Mouse (Mus musculus) thymus, postnatal 0 days (tissue): ENCODE results near the gene H2-Q10. TPM values are rescaled to one million over a fixed set of nuclear protein-coding genes. Genes with fewer than 3 reads are reported as not detected.
"Not testable (repeated sequence)": the region's sequence is repeated elsewhere in the genome, so short reads cannot be mapped to it uniquely, and the experiment has no call there.

Source experiments
- DNase-seq: peaks from one replicate; pipeline ENCODE4 v3.0.0-alpha.2; 2015; ENCODE audit warnings: low spot score
- polyA plus RNA-seq: library from polyadenylated mRNA; unstranded; fragments of >200 nt; fragmentation: Nextera tagmentation; extraction: Ambion mirVana; gene quantifications from 2 replicates; pipeline ENCODE4 v1.2.1, GENCODE M21; 2015

H2-Q10 gene
- polyA plus RNA-seq, 1 experiment from 2014 or later, result 3.3 TPM

DNA sequence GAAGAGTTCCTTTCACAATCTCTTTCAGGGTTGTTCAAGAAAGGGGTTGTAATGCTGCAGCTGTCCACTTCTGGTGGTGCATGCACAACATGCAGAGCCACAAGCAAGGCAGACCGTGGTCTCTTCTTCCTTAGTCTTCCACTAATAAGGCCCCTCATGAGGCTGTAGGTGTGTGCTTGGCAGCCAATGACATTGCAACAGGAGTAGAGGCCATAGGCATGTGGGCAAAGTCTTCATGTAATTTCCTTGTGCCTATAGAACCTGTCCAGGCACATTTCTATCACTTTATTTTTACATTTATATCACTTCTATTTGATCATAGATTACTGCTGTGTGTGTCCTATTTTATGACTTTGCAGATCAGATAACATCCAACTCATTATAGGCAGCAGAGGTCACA, 11.6 kb upstream of the H2-Q10 start:
- DNase-seq, result not testable (repeated sequence)

DNA sequence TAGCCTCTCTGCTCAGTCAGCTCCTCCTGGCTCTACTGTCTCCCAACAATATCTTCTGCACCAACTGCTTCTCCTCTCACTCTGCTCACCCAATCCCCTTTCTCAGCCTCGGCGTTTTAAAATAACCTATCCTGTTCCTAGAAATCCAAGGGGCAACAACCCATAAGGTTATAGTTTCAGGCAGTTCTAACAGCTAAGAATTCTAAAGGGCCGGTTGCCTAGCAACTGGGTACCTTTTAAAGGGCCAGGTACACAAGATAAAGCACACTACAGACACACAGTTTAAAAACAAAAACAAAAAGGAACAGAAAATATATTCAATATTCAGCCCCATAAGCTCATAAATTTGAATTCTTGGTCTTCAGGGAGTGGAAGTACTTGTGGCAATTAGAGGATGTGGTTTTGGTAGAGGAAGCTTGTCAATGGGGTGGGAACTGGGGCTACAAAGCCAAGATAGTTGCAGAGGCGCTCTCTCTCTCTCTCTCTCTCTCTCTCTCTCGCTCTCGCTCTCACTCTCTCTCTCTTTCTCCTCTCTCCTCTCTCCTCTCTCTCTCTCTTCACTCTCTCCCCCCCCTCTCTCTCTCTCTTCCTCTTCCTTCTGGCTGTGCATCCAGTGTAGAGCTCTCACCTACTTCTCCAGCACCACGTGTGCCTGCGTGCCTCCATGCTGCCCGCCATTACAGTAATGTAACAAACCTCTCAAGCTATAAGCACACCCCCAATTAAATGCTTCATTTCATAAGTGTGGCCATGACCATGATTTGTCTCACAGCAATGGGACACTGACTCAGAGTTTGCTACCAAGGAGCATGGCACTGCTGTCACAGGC, 9.2 kb upstream of the H2-Q10 start:
- not testable (repeated sequence) for DNase-seq

DNA sequence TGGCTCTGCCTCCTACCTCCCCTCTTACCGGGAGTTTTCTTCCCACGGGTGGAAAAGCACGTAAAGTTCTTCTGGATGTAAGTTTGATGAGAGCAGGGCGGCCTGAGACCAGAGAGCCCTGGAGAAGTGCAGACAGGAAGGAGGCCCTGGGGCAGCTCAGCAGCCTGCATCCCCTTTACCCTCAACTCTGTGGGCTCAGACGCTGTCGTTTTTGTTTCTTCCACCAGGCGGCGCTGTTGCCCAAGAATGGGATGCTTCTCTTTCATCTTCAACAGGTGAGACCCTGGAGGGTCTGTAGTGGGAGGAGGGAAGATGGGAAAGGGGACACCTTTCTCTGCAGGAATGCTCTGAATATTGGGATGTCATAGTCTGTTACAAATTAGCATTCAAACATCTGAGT, 4.2 kb upstream of the H2-Q10 start:
- peak; percentile 67 for DNase-seq

DNA sequence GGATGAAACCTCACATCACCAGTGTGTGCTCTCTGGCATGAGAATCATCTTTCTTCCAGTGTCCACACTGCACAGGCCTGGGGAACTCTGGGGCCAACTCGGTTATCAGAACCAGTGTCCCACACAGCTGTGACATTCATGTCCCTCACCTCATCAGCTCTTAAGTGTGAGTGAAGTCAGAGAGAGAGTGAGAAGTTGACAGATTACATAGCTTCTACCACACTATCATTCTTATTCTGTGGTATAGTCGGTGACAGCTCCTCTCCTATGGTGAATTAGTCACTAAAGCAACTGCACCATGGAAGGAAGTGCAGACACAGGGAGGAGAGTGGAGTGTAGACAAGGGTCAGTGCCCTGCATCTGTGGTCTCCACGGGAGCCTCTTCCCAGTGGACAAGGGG, 953 bp upstream of the H2-Q10 start:
- not testable (repeated sequence) for DNase-seq

DNA sequence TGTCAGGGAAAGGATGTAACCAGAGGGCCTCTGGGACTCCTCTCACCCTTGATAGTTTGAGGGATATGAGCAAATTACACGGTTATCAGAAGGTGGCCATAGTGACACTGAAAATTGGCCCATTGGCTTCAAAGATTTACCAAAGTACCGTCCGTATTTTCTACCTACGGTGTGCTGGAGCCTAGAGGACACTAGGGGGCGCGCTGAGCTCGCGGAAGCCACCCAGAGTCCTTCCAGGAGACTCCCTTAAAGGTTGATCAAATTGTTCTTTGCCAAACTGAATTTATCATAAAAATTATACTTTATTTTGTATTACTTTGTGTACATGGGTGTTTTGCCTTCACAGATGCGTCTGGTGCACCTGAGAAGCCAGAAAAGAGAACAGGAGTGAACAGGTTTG, 14.2 kb downstream of the H2-Q10 start:
- peak; percentile 61 for DNase-seq

DNA sequence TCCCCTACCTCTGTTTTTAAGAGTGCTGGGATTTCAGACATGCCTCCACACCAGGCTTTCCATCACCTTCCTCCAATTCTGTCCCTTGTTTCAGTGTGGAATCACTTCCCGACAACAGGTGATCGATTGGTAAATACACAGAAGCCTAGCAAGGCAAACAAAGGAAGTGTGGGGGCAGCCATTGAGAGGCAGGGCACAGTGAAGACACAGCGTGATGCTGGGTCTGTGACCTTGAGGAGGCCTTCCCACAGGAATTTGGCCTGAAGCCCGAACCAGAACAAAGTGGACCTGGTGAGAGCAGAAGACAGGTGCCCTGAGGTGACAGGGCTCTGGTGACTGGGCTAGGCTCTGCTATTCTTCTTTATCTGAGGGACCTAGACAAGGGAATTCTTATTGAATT, 15.8 kb downstream of the H2-Q10 start:
- DNase-seq, result no peak

DNA sequence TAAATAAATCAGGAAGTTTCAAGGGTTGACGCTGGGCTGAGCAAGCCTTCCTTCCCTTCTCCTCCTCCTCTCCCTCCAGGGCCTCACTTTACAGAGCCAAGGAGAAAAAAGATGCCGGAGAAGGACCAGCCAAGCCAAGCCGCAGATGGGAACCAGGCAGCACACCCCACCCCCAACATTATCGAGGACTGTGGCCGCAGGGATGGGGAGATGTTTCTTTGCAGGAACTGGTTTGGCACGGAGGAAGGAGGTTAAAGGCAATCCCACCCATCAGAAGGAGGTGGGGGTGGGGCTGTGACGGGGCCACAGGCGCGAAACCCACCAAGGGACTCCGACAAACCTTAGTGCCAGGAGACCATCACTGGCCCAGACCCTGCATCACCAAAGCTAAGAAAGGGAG, 16.8 kb downstream of the H2-Q10 start:
- no peak for DNase-seq

DNA sequence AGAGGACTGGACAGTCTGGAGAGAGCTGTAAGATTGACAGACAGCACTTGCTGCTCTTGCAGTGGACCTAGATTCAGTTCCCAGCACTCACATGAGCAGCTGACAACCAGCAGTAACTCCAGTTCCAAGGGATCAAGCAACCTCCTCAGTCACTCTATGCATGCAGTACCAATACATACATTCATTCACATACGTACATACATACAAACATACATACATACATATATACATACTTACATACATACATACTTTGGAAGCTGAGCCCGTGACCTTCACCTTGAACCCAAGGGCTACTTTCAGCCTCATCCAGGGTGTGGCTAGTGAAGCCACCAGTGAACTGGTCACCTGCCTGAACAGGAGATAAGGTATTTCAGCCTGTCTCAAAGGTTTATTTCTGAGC, 18.2 kb downstream of the H2-Q10 start:
- no peak for DNase-seq

DNA sequence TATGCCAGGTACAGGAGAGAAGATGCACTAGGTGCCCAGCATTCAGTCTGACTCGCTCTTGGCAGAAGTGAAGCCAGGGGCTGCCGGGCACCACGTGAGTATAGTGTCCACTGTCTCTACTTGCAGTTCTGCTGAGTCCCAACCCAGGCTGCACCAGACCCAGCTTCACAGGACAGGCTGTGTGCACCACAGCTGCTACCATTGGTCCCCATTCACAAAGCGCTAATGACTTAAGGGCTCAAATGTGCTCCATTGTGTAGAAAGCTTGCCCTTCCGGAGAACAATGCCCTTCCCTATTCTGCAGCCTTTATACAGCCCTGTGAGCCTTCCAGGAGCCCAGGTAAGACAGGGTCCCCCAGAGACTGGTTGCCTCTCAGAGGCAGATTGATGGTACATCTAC, 20.4 kb downstream of the H2-Q10 start:
- no peak for DNase-seq

DNA sequence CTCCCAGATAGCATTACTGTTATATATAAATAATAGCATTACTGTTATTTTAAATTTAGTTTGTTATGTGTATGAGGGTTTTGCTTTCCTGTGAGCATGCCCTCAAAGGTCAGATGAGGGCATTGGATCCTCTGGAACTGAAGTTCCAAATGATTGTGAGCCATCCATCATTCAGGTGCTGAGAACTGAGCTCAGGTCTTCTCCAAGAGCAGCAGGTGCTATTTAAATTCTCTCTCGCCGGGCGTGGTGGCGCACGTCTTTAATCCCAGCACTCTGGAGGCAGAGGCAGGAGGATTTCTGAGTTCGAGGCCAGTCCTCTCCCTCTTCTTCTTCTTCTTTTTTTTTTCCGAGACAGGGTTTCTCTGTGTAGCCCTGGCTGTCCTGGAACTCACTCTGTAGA, 27.2 kb downstream of the H2-Q10 start:
- no peak for DNase-seq

DNA sequence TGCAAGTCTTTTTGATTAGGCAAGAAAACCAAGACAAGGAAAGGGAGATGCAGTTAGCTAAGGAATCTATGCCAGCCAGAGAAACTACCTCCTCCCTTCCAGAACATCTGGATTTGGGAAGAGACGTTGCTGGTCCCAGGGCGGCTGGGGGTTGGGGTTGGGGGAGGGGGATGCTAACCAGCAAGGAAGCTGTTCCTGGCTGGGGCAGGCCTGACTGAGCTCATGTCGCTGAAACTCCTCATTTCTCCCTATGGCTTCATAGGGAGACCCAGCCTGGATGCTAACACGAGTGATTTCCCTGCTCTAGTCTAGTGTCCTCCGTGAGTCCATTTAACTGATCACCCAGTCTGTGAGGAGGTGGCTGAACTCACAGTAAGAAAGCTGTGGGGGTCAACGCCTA, 32.3 kb downstream of the H2-Q10 start:
- no peak for DNase-seq

DNA sequence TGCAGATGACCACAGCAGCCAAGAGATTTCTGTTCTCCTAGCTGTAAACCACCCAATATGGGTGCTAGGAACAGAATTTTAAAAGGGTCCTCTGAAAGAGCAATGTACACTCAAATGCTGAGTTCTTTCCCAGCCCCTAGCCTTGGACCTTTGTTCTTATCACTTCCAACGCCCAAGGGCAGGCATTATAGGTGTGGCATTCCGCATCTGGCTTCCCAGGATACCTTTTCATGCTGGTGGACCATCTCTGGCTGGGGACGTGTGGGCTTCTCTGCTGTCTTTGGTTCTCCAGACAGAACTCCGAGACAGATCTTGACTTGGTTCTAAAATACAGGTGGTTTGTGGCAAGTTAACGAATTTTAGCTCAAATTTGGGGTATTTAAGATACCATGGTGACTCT, 32.9 kb downstream of the H2-Q10 start:
- DNase-seq, result no peak

DNA sequence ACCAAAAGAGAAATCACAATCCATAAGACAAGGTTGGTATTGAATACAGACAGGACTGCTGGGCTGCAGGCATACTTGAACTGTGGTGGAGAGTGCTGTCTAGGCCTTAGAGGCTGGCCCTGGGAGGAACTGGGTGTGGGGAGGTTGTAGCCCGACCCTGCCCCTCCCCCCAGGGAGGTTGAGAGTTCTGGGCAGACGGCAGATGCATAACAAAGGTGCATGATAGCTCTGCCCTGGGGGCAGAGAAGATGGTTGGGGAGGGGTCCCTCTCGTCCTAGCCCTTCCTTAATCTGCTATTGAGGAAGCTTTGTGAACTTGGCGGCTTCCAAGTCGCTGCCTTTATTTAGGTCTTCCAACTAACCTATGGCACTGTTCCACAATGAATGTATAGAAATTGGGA, 34.0 kb downstream of the H2-Q10 start:
- no peak for DNase-seq

DNA sequence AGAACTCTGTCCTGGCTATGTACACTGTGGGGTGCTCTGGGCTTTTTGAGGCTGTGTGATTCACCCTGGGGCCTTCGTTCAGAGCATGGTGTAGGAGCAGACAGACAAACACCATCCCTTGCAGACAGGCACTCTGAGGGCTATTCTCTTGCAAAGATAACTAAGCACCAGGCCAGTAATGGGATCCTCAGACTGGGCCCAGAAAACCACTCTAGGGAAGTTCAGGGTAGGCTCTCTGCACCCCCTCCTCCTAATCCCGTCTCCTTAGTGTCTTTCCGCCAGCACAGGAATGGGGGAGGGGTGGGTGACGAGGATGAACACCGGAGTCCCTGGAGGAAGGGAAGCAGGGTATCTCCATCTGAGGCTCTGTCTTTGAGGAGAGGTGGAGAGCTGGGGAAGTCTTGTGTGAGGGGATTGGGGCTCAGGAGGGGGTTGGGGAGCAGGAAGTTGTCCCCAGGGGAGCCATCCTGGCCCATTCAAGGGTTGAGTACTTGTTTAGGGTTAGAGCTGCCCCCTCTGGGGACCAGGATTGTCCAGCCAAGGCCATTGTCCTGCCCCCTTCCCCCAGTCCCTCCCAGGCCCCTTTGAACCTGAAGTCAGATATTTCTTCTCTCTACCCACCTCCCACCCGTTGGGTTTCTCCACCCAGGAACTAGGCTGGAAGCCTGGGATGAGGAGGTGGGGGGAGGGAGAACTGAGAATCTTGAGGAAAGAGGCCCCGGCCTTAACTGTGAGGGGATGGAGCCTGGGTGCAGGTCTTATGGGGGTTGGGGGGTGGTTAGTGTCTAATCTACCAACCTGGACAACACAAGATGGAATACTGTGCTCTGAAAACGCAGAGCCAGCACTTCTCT, 35.0 kb downstream of the H2-Q10 start:
- no peak for DNase-seq

DNA sequence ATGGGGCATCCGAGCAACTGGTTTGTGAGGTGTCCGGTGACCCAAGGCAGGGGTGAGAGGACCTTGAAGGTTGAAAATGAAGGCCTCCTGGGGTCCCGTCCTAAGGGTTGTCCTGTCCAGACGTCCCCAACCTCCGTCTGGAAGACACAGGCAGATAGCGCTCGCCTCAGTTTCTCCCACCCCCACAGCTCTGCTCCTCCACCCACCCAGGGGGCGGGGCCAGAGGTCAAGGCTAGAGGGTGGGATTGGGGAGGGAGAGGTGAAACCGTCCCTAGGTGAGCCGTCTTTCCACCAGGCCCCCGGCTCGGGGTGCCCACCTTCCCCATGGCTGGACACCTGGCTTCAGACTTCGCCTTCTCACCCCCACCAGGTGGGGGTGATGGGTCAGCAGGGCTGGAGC, 35.9 kb downstream of the H2-Q10 start, which contains the start of gene Pou5f1:
Pou5f1 (plus strand) TSS at position 243 of the 400 bp plus-strand sequence.
- DNase-seq, result no peak

DNA sequence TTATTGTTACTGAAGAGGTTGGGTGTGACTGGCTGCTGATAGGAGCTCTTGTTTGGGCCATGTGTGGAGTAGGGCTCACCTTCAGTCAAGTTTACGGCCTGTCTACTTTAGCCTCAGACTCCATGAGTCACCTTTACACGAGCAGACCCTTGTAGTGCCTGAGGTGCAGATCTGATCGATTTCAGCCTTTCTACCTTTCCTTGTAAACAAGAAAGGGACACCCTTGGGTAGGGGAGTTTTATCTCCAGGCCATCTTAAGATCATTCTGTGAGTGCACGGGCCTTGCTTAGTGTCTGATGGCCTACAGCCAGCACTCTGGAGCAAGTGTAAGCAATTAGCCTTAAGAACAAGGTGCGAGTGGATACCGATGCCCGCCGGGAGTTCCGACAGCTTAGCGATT, 37.0 kb downstream of the H2-Q10 start:
- no peak for DNase-seq

DNA sequence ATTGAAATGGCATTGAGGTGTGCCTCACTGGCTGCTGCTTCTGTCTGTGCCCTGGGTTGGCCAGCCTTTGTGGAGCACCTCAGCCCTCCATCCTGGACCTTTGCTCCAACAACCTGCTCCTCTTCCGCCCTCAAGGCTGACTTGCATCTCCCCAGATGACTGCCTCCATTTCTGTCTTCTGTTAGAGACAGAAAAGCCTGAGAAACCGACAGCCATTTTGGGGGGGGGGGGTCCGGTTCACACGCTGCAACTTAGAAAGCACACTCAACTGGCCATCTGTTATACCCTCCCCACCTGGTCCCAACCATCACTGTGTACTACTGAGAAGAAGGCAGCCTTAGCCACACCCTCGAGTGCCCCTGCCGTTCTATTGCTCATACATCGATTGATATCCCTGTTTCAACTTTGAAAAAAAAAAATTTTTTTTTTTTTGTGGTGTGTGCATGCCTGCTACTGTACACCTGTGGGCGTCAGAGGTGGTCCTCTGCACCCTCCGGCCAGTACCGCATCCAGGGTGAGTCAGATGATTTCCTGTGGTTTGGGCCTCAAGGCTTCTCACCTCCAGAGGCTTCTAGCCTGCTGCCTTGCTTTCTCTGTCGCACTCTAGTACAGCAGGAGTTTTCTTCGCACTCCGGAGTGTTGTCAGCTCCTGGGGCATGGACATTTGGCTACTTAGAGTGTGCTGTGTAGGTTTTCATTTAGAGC, 37.8 kb downstream of the H2-Q10 start:
- no peak for DNase-seq

DNA sequence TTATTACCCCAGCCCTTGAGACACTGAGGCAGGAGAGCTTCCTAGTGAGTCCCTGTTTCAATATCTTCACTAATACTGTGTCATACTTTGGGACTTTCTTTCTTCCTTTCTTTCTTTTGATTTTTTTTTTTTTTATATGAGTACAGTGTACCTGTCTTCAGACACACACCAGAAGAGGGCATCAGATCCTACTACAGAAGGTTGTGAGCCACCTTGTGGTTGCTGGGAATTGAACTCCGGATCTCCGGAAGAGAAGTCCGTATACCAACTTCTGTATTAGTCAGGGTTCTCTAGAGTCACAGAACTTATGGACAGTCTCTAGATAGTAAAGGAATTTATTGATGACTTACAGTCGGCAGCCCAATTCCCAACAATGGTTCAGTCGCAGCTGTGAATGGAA, 38.4 kb downstream of the H2-Q10 start:
- DNase-seq, result not testable (repeated sequence)

DNA sequence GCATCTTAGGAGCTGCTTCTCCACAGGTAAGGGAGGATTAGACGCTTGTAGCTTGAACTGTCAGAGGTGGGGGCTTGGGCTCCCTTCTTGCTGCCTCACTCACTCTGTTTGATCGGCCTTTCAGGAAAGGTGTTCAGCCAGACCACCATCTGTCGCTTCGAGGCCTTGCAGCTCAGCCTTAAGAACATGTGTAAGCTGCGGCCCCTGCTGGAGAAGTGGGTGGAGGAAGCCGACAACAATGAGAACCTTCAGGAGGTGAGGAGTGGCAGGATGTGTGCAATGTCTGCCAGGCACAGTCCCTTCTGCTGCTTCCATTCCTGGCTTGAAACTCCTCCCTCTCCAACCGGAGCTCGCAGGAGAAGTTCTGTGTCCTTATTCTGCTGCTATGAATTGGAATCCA, 39.4 kb downstream of the H2-Q10 start:
- DNase-seq, result peak; percentile 65

DNA sequence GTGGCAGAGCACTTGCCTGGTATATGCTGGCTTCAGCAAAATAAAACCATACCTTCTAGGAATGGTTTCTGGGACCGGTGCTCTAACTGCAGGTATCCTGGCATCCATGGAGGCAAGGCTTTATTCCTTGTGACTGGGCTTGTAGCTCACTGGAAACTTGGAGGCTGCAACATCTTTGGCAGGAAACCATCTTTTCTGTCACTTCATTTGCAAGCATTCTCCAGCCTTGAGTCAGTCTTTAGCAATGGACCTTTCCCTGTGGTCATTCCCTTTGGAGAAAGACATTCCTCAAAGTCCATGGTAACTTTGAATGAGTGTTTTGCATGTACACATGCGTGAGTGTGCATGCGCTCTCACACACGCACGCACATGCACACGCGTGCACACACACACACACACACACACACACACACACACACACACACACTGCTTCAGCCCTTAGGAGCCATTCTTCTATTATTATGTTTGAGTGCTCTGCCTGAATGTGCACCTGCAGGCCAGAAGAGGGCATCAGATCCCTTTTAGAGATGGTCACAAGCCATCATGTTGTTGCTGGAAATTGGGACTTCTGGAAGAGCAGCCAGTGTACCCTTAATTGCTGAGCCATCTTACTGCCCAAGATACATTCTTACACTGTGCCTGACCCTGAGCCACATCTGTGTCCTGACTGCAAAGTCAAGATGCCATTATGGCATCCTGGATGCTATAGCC, 43.2 kb downstream of the H2-Q10 start:
- no peak for DNase-seq

DNA sequence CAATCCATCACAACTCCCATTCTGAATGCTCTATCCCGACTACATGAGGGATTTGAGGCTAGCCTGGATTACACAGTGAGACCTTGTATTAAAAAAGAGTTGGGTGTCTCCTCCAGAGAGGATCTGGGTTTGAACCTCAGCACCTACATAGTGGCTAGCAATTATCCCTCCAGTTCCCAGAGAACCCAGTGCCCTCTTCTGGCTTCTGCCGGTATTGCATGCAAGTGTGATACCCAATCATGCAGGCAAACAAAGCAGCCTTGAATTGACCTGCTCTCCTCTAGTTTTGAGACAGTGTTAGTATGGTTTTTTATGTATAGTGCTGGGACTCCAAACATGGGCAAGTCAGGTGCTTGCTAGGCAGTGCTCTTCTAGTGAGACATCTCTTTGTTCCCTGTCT, 44.0 kb downstream of the H2-Q10 start:
- peak; percentile 67 for DNase-seq
